Mouse (Mus musculus): ENCODE results near the gene Zbtb12.
"Not testable (repeated sequence)": the region's sequence is repeated elsewhere in the genome, so short reads cannot be mapped to it uniquely, and the experiment has no call there.

The Zbtb12 gene

GRCm38 (mm10) chr17:34874321-34874720 is 5.0 kb upstream of the Zbtb12 start:
- DNase-seq (ENCODE audit: low spot score) = no peak

- DNase-seq (ENCODE audit: low spot score) = no peak
Observed at GRCm38 (mm10) chr17:34881166-34881565, 1.9 kb downstream of the Zbtb12 start.

- DNase-seq (ENCODE audit: low spot score) = no peak
Observed at GRCm38 (mm10) chr17:34881683-34882310, 2.5 kb downstream of the Zbtb12 start, which contains the start of gene Gm20547. TSS of gene Gm20547 (minus strand) at chr17:34882042.

GRCm38 (mm10) chr17:34883332-34883731 is 4.0 kb downstream of the Zbtb12 start:
- DNase-seq (ENCODE audit: low spot score) = no peak

- DNase-seq (ENCODE audit: low spot score) = no peak
Observed at GRCm38 (mm10) chr17:34884704-34885103, 5.4 kb downstream of the Zbtb12 start.

- no peak for DNase-seq (ENCODE audit: low spot score)
Observed at GRCm38 (mm10) chr17:34885615-34886014, 6.3 kb downstream of the Zbtb12 start.

GRCm38 (mm10) chr17:34887942-34888341 is 8.7 kb downstream of the Zbtb12 start:
- no peak for DNase-seq (ENCODE audit: low spot score)

GRCm38 (mm10) chr17:34890074-34890743 is 10.9 kb downstream of the Zbtb12 start:
- DNase-seq (ENCODE audit: low spot score) = no peak

GRCm38 (mm10) chr17:34891377-34891776 is 12.1 kb downstream of the Zbtb12 start:
- DNase-seq (ENCODE audit: low spot score) = no peak

GRCm38 (mm10) chr17:34893072-34893824 is 14.0 kb downstream of the Zbtb12 start:
- DNase-seq (ENCODE audit: low spot score) = no peak

GRCm38 (mm10) chr17:34894074-34894597 is 14.9 kb downstream of the Zbtb12 start:
- peak; percentile 94 for DNase-seq (ENCODE audit: low spot score)

GRCm38 (mm10) chr17:34894801-34895530 is 15.7 kb downstream of the Zbtb12 start:
- peak; percentile 53 for DNase-seq (ENCODE audit: low spot score)

GRCm38 (mm10) chr17:34895724-34896123 is 16.4 kb downstream of the Zbtb12 start:
- no peak for DNase-seq (ENCODE audit: low spot score)

- no peak for DNase-seq (ENCODE audit: low spot score)
Observed at GRCm38 (mm10) chr17:34896366-34896765, 17.1 kb downstream of the Zbtb12 start.

- no peak for DNase-seq (ENCODE audit: low spot score)
Observed at GRCm38 (mm10) chr17:34897373-34898159, 18.3 kb downstream of the Zbtb12 start.

- peak; percentile 74 for DNase-seq (ENCODE audit: low spot score)
Observed at GRCm38 (mm10) chr17:34898160-34898586, 18.9 kb downstream of the Zbtb12 start, which contains the start of the genes C2 and Ehmt2. TSS of gene C2 (minus strand) at chr17:34898265. TSS of gene Ehmt2 (plus strand) at chr17:34898469.

- no peak for DNase-seq (ENCODE audit: low spot score)
Observed at GRCm38 (mm10) chr17:34898706-34899052, 19.4 kb downstream of the Zbtb12 start.

- DNase-seq (ENCODE audit: low spot score) = no peak
Observed at GRCm38 (mm10) chr17:34899053-34899889, 20.0 kb downstream of the Zbtb12 start.

GRCm38 (mm10) chr17:34899890-34900243 is 20.6 kb downstream of the Zbtb12 start:
- no peak for DNase-seq (ENCODE audit: low spot score)

GRCm38 (mm10) chr17:34900826-34901225 is 21.5 kb downstream of the Zbtb12 start:
- not testable (repeated sequence) for DNase-seq (ENCODE audit: low spot score)
